Mouse (Mus musculus): ENCODE data around the gene Cacnb4. TPM values are rescaled to one million over a fixed set of nuclear protein-coding genes. Genes with fewer than 3 reads are reported as not detected.
A peak's percentile ranks its signal among the peaks of the same experiment; 100 is the strongest.

The Cacnb4 gene
- total and polyA plus RNA-seq, 2 experiments from 2014 or later: 12.5 to 13.3 TPM

DNA sequence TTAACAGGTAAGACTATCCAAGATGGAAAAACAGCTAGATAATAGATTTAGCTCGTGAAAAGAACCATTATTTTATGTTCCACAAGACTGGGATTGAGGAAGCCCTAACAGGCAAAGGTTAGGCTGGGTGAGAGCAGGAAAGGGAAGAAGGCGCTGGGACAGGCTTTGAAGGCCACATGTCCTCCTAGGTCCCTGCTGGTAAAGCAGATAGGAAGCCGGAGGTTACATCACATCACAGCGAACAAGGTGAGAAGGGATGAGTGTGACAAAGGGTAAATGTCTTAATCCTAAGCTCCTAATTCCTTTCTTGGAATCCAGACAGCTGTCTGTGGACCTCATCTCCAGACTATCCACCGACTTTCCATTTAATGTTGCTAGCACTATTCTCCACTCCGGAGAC lies 257.3 kb downstream of the Cacnb4 start:
- H3K27ac ChIP-seq (ENCODE audit: low read depth, low read length): no peak overlapping the region

DNA sequence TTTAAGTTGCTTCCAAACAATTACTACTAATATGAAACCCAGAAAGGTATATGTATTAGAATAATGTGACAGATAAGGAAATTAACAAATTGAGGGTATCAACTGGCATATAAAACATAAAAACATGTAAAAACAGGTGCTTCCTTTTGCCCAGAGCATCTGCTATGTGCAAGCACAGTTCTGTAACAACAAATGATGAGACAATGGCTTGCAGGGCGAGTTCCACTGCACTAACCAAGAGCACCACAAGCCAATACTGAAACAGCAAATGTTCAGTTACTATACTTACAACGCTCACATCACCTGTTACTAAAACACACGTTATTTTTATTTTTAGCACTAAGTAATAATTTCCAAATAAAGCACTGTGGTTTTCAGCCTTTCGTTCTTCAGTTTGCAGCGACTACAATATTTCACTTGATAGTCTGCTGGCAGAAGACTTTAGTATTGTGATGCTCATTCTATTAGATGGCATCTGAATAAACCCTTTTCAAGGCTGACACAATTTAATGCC lies 264.1 kb downstream of the Cacnb4 start:
- DNase-seq (ENCODE audit: low spot score) (no peak), ATAC-seq (ENCODE audit: low FRiP score) (no peak)
- no peak overlapping the region for H3K4me2 ChIP-seq (ENCODE audit: low read depth, low read length, poor library complexity, severe bottlenecking)
- no peak overlapping the region for H3K27ac ChIP-seq (ENCODE audit: low read depth, low read length)
- no peak for TF ChIP-seq CTCF (IDR thresholded peaks at IDR 0.05)
- H3K4me1 ChIP-seq (ENCODE audit: insufficient read depth, low read length): no peaks in the 10 kb centered on the region
- peaks cover 6% of the 10 kb centered on the region; the same call in 1 of the 2 replicates for H3K9me3 ChIP-seq (ENCODE audit: low read length)
- no peak overlapping the region for H3K9ac ChIP-seq (replicated peaks; ENCODE audit: low read length, poor library complexity, severe bottlenecking)
- no peak overlapping the region for H3K4me3 ChIP-seq (ENCODE audit: low read depth, low read length)
- no peaks in the 10 kb centered on the region for H3K27me3 ChIP-seq (ENCODE audit: insufficient read depth, low read length)
- WGBS: 96% methylated on average over 5 of the region's 5 CpGs
- peaks cover 42% of the 10 kb centered on the region for H3K36me3 ChIP-seq (ENCODE audit: insufficient read depth, low read length)

More for the DNA sequence above, 257.3 kb downstream of the Cacnb4 start:
- no peaks in the 10 kb centered on the region for H3K27me3 ChIP-seq (ENCODE audit: insufficient read depth, low read length)
- H3K9ac ChIP-seq (replicated peaks; ENCODE audit: low read length, poor library complexity, severe bottlenecking): no peak overlapping the region
- WGBS: 83% methylated on average over 6 of the region's 6 CpGs
- ATAC-seq (ENCODE audit: low FRiP score) (no peak), DNase-seq (ENCODE audit: low spot score) (no peak)
- no peak overlapping the region for H3K4me3 ChIP-seq (ENCODE audit: low read depth, low read length)
- H3K4me1 ChIP-seq (ENCODE audit: insufficient read depth, low read length): peaks cover 16% of the 10 kb centered on the region; the same call in 1 of the 2 replicates
- no peaks in the 10 kb centered on the region for H3K9me3 ChIP-seq (ENCODE audit: low read length)
- no peak overlapping the region for H3K4me2 ChIP-seq (ENCODE audit: low read depth, low read length, poor library complexity, severe bottlenecking)
- peaks cover 8% of the 10 kb centered on the region; the same call in 1 of the 2 replicates for H3K36me3 ChIP-seq (ENCODE audit: insufficient read depth, low read length)
- no peak for TF ChIP-seq CTCF (IDR thresholded peaks at IDR 0.05)

DNA sequence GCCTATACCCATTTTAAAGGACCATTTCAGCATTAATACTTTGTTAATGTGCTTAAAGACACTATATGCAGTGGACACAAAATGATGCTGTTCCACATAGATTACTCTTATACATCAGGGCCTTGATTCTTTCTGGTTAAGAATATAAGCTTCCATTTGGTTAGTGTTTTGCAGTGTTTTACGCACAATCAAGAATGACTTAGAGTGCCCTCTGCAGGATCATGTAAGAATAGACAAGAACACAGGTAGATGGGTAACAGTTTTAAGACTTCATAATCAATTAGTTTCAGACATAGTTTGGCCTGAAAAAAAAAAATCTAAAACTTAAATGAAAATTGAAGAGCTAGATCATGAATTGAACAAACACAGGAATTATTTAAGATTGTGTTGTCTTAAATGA lies 270.2 kb downstream of the Cacnb4 start:
- Histone ChIP-seq H3K4me3 (ENCODE audit: low read depth, low read length) (no peak overlapping the region), H3K36me3 (ENCODE audit: insufficient read depth, low read length) (peaks cover 36% of the 10 kb centered on the region), H3K9me3 (ENCODE audit: low read length) (peaks cover 6% of the 10 kb centered on the region; the same call in 1 of the 2 replicates), H3K27me3 (ENCODE audit: insufficient read depth, low read length) (no peaks in the 10 kb centered on the region), H3K27ac (ENCODE audit: low read depth, low read length) (no peak overlapping the region), H3K4me2 (ENCODE audit: low read depth, low read length, poor library complexity, severe bottlenecking) (no peak overlapping the region), H3K9ac (replicated peaks; ENCODE audit: low read length, poor library complexity, severe bottlenecking) (no peak overlapping the region), H3K4me1 (ENCODE audit: insufficient read depth, low read length) (no peaks in the 10 kb centered on the region)
- WGBS: 90% methylated on average over 1 of the region's 1 CpGs
- ATAC-seq (ENCODE audit: low FRiP score): no peak
- peak; percentile 65 for TF ChIP-seq CTCF (IDR thresholded peaks at IDR 0.05)
- peak; percentile 26 for DNase-seq (ENCODE audit: low spot score)

DNA sequence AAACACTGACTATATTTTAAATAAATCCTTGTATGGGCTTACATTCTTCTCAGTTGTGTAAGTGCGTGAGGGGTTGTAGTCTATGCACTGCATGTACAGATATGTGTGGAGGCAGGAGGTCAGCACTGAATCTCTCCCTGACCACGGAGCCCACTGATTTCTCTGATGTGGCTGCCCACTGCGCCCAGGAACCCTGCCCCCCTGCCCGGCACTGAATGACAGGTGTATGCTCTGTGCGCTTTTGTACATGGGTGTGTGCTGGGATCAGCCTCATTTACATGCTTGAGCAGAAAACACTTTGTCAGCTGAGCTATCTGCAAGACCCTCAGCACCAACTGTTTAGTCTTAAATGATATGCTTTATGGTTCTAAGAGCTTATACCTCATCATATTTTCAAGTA lies 271.4 kb downstream of the Cacnb4 start:
- no peak for ATAC-seq (ENCODE audit: low FRiP score)
- TF ChIP-seq CTCF (IDR thresholded peaks at IDR 0.05): no peak
- Histone ChIP-seq H3K9ac (replicated peaks; ENCODE audit: low read length, poor library complexity, severe bottlenecking) (no peak overlapping the region), H3K36me3 (ENCODE audit: insufficient read depth, low read length) (peaks cover 24% of the 10 kb centered on the region), H3K4me2 (ENCODE audit: low read depth, low read length, poor library complexity, severe bottlenecking) (no peak overlapping the region), H3K4me3 (ENCODE audit: low read depth, low read length) (no peak overlapping the region), H3K9me3 (ENCODE audit: low read length) (peaks cover 2% of the 10 kb centered on the region; the same call in 1 of the 2 replicates), H3K27me3 (ENCODE audit: insufficient read depth, low read length) (no peaks in the 10 kb centered on the region), H3K4me1 (ENCODE audit: insufficient read depth, low read length) (no peaks in the 10 kb centered on the region), H3K27ac (ENCODE audit: low read depth, low read length) (no peak overlapping the region)
- no peak for DNase-seq (ENCODE audit: low spot score)
- WGBS: 95% methylated on average over 5 of the region's 5 CpGs

DNA sequence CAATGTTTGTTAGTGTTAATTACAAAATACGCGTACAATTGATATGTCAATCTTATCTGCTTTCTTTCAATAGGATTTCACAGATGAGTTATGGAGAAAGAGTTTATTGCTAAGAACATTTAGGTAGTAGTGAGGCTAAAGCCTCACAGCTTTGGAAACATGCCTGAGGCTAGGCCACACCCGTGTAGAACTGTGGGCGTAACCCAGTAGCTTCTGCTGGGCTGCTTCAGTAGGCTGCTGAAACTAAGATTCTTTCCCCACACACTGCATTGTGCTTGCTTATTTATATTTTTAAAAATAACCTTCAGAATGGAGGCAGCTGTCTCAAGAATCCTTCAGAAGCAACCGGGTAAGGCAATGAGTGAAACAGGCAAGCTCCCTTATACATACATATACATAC lies 282.1 kb downstream of the Cacnb4 start:
- Histone ChIP-seq H3K4me2 (ENCODE audit: low read depth, low read length, poor library complexity, severe bottlenecking) (no peak overlapping the region), H3K9me3 (ENCODE audit: low read length) (no peaks in the 10 kb centered on the region), H3K27me3 (ENCODE audit: insufficient read depth, low read length) (no peaks in the 10 kb centered on the region), H3K36me3 (ENCODE audit: insufficient read depth, low read length) (no peaks in the 10 kb centered on the region), H3K4me3 (ENCODE audit: low read depth, low read length) (no peak overlapping the region), H3K27ac (ENCODE audit: low read depth, low read length) (no peak overlapping the region), H3K4me1 (ENCODE audit: insufficient read depth, low read length) (no peaks in the 10 kb centered on the region), H3K9ac (replicated peaks; ENCODE audit: low read length, poor library complexity, severe bottlenecking) (no peak overlapping the region)
- WGBS: 90% methylated on average over 5 of the region's 5 CpGs
- ATAC-seq (ENCODE audit: low FRiP score) (no peak), DNase-seq (ENCODE audit: low spot score) (no peak)
- TF ChIP-seq CTCF (IDR thresholded peaks at IDR 0.05): no peak

DNA sequence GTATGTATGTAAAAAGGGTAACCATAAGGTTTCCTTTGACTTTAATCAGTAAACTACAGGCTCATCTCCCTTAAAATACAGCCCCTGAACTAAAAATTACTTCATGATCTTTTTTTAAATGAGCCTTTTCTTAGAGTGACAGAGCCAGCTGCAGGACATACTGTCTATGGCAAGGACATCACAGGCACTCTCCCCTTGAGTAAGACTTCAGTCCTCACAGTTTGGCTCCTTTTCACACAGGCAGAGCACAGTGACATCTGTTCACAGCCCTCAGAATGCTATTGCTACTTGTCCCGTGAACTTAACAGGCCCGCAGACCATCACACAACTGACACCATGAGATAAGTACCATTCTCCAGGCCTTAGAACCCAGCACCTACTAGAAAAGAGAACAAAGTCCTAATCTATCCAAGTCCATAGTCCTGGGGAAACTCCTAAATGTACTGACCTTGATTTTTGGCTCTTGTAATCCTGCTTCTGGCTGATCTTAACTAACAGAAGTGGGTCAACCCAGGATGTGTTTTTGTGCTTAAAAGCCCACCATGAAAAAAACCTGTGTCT lies 286.1 kb downstream of the Cacnb4 start:
- H3K27ac ChIP-seq (ENCODE audit: low read depth, low read length): no peak overlapping the region
- no peaks in the 10 kb centered on the region for H3K36me3 ChIP-seq (ENCODE audit: insufficient read depth, low read length)
- H3K27me3 ChIP-seq (ENCODE audit: insufficient read depth, low read length): no peaks in the 10 kb centered on the region
- 63% methylated on average over 2 of the region's 2 CpGs for WGBS
- no peak for TF ChIP-seq CTCF (IDR thresholded peaks at IDR 0.05)
- DNase-seq (ENCODE audit: low spot score) (no peak), ATAC-seq (ENCODE audit: low FRiP score) (no peak)
- H3K4me2 ChIP-seq (ENCODE audit: low read depth, low read length, poor library complexity, severe bottlenecking): no peak overlapping the region
- no peaks in the 10 kb centered on the region for H3K9me3 ChIP-seq (ENCODE audit: low read length)
- H3K4me1 ChIP-seq (ENCODE audit: insufficient read depth, low read length): no peaks in the 10 kb centered on the region
- H3K4me3 ChIP-seq (ENCODE audit: low read depth, low read length): no peak overlapping the region
- H3K9ac ChIP-seq (replicated peaks; ENCODE audit: low read length, poor library complexity, severe bottlenecking): no peak overlapping the region
